Mouse (Mus musculus): ENCODE measurements around the gene Ms4a7. TPM values are rescaled to one million over a fixed set of nuclear protein-coding genes. Genes with fewer than 3 reads are reported as not detected.

Gene Ms4a7
- total RNA-seq, 2 experiments from 2014 or later, result 0.79 to 2.9 TPM

Other genes starting within 250 kb of the Ms4a7 start
- gene 1700017D01Rik, start 205.3 kb downstream of the Ms4a7 start, total RNA-seq (2021), result not detected
- not detected for gene 1700025F22Rik, start 170.8 kb downstream of the Ms4a7 start, total RNA-seq (2021)
- gene Ms4a13, start 139.4 kb downstream of the Ms4a7 start, total RNA-seq (2021), result not detected
- gene Ms4a12, start 103.7 kb downstream of the Ms4a7 start, total RNA-seq (2021), result not detected
- under 1 TPM; 0.10 to 0.20 TPM for gene Ms4a1, start 69.9 kb downstream of the Ms4a7 start, total RNA-seq (2021)
- not detected for gene Ms4a5, start 52.3 kb downstream of the Ms4a7 start, total RNA-seq (2021)
- gene Ms4a14, start 21.7 kb downstream of the Ms4a7 start, total RNA-seq (2021), result under 1 TPM in 1 of 2 experiments, not detected in 1; 0.10 TPM
- 1 to 10 TPM; 4.4 to 9.7 TPM for gene Ms4a4a, start 39.4 kb upstream of the Ms4a7 start, total RNA-seq (2021)
- under 1 TPM; 0.72 to 0.73 TPM for gene Ms4a4c, start 68.6 kb upstream of the Ms4a7 start, total RNA-seq (2021)
- under 1 TPM; 0.59 to 0.76 TPM for gene Ms4a4b, start 107.4 kb upstream of the Ms4a7 start, total RNA-seq (2021)
- 10 to 100 TPM in 1 of 2 experiments, 1 to 10 TPM in 1; 9.0 to 12.9 TPM for gene Ms4a6c, start 133.2 kb upstream of the Ms4a7 start, total RNA-seq (2021)
- under 1 TPM in 1 of 2 experiments, not detected in 1; 0.36 TPM for gene Gm8369, start 149.8 kb upstream of the Ms4a7 start, total RNA-seq (2021)
- 10 to 100 TPM in 1 of 2 experiments, 1 to 10 TPM in 1; 6.5 to 10.9 TPM for gene Ms4a6b, start 180.4 kb upstream of the Ms4a7 start, total RNA-seq (2021)
- 1 to 10 TPM; 2.3 to 3.4 TPM for gene Ms4a4d, start 200.7 kb upstream of the Ms4a7 start, total RNA-seq (2021)